Mouse (Mus musculus): ENCODE results near the gene Gtpbp4. TPM values are rescaled to one million over a fixed set of nuclear protein-coding genes. Genes with fewer than 3 reads are reported as not detected.
"Not testable (repeated sequence)": the region's sequence is repeated elsewhere in the genome, so short reads cannot be mapped to it uniquely, and the experiment has no call there.

Gene Gtpbp4
- polyA plus RNA-seq, 1 experiment, result 172 TPM

DNA sequence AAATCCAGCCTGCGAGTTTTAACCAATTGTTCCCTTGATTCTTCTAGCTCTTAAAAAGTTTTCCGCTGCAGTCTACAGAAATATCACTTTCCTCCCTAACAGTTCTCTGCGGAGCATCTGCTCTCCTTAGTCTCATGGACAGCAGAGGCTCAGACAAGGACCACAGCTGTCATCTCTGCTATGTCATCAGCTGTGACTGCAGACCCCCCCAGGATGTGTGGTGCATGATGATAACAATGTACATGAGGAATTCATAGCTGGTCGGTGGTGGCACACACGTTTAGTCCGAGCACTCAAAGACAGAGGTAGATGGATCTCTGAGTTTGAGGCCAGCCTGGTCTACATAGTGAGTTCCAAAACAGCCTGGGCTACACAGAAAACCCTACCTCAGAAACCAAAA, 36.3 kb downstream of the Gtpbp4 start:
- H3K36me3 ChIP-seq (ENCODE audit: control insufficient read depth, insufficient read depth, low read length, poor library complexity, severe bottlenecking); H3K27me3 ChIP-seq (ENCODE audit: control insufficient read depth, insufficient read depth, low read length, poor library complexity, severe bottlenecking); H3K9ac ChIP-seq (ENCODE audit: low read depth, poor library complexity, severe bottlenecking); H3K9me3 ChIP-seq (replicated peaks; ENCODE audit: control insufficient read depth, insufficient read depth, low read length, poor library complexity, severe bottlenecking); H3K4me1 ChIP-seq (ENCODE audit: control insufficient read depth, insufficient read depth, low read length); H3K27ac ChIP-seq (ENCODE audit: insufficient read depth, low read length); H3K4me3 ChIP-seq (ENCODE audit: low read depth, low read length): not testable (repeated sequence)

DNA sequence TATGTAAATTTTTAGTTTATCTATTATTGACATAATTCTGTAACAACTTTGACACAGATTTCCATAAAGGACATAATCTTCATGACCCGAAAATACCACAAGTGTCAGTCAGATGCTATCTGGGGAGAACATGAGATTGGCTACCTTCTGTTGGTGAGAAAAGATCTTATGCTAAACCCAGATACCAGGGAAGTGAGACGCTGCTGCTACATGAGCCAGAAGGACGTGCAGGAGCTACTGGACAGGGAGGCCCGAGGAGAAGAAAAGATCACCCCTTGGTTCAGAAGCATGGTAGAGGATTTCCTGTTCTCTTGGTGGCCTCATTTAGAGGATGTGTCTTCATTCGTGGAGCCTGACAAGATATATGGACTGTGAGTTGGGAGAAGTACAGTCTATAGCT, 36.8 kb downstream of the Gtpbp4 start:
- H3K4me3 ChIP-seq (ENCODE audit: low read depth, low read length); H3K9ac ChIP-seq (ENCODE audit: low read depth, poor library complexity, severe bottlenecking); H3K36me3 ChIP-seq (ENCODE audit: control insufficient read depth, insufficient read depth, low read length, poor library complexity, severe bottlenecking); H3K27me3 ChIP-seq (ENCODE audit: control insufficient read depth, insufficient read depth, low read length, poor library complexity, severe bottlenecking); H3K27ac ChIP-seq (ENCODE audit: insufficient read depth, low read length); H3K9me3 ChIP-seq (replicated peaks; ENCODE audit: control insufficient read depth, insufficient read depth, low read length, poor library complexity, severe bottlenecking); H3K4me1 ChIP-seq (ENCODE audit: control insufficient read depth, insufficient read depth, low read length): not testable (repeated sequence)

DNA sequence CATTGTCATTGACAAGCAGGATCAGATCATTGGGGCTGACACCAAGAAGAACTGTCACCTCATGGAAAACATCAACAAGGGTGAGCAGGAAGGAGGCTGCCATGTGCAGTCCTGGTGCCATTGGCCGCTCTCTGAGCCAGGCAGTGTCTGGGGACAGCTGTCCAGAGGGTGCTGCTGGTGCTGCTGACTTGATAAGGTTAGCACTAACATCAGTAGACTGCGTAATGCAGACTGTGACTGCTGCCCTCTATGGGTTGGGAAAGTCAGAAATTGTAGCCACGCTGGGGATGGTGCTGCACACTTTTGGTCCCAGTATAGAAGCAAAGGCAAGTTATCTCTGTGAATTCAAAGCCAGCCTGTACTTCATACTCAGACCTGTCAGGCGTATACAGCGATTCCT, 39.0 kb downstream of the Gtpbp4 start:
- not testable (repeated sequence) for H3K9ac ChIP-seq (ENCODE audit: low read depth, poor library complexity, severe bottlenecking); H3K4me3 ChIP-seq (ENCODE audit: low read depth, low read length); H3K4me1 ChIP-seq (ENCODE audit: control insufficient read depth, insufficient read depth, low read length); H3K27me3 ChIP-seq (ENCODE audit: control insufficient read depth, insufficient read depth, low read length, poor library complexity, severe bottlenecking); H3K36me3 ChIP-seq (ENCODE audit: control insufficient read depth, insufficient read depth, low read length, poor library complexity, severe bottlenecking); H3K27ac ChIP-seq (ENCODE audit: insufficient read depth, low read length); H3K9me3 ChIP-seq (replicated peaks; ENCODE audit: control insufficient read depth, insufficient read depth, low read length, poor library complexity, severe bottlenecking)

DNA sequence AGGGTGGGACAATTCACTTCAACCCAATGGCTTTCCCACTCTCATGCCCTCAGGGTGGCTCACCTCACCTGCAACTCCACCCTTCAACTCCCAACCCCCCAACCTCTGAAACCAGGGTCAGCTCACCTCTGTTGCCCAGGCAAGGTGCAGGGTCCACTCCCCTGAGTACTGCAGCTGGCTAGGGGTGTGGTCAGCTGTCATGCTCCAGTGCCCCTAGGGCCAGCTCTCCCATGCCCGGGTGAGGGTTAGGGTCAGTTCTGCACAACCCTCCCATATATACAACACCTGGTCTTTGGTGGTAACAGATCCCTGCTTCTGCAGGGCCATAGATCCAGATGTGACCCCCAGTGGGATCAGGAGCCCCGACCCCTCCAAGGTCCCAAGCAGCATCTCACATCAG, 40.8 kb downstream of the Gtpbp4 start:
- not testable (repeated sequence) for H3K9me3 ChIP-seq (replicated peaks; ENCODE audit: control insufficient read depth, insufficient read depth, low read length, poor library complexity, severe bottlenecking); H3K9ac ChIP-seq (ENCODE audit: low read depth, poor library complexity, severe bottlenecking); H3K4me3 ChIP-seq (ENCODE audit: low read depth, low read length); H3K4me1 ChIP-seq (ENCODE audit: control insufficient read depth, insufficient read depth, low read length); H3K27ac ChIP-seq (ENCODE audit: insufficient read depth, low read length); H3K27me3 ChIP-seq (ENCODE audit: control insufficient read depth, insufficient read depth, low read length, poor library complexity, severe bottlenecking); H3K36me3 ChIP-seq (ENCODE audit: control insufficient read depth, insufficient read depth, low read length, poor library complexity, severe bottlenecking)

DNA sequence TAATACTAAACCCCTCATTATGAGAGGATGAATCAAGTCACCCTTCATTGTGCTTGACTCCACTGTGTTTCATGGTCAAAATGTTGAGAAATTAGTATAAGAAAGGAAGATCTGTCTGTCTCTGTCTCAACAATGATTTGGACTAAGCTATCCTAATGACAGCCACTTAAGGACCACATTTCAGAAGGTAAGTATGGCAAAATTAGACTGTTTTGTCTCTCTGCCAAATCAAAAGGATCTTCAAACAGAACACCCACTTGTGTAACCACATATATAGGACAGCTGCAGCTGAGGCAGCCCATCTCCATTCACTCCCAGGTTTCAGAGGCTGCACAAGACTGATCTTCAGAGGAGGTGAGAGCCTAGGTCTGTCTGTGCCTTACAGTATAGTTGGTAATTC, 43.3 kb downstream of the Gtpbp4 start, which contains the start of gene Idi2:
TSS of gene Idi2 (plus strand) at position 301 of the 400 bp plus-strand sequence.
- not testable (repeated sequence) for H3K9me3 ChIP-seq (replicated peaks; ENCODE audit: control insufficient read depth, insufficient read depth, low read length, poor library complexity, severe bottlenecking); H3K9ac ChIP-seq (ENCODE audit: low read depth, poor library complexity, severe bottlenecking); H3K27me3 ChIP-seq (ENCODE audit: control insufficient read depth, insufficient read depth, low read length, poor library complexity, severe bottlenecking); H3K4me3 ChIP-seq (ENCODE audit: low read depth, low read length); H3K4me1 ChIP-seq (ENCODE audit: control insufficient read depth, insufficient read depth, low read length); H3K27ac ChIP-seq (ENCODE audit: insufficient read depth, low read length); H3K36me3 ChIP-seq (ENCODE audit: control insufficient read depth, insufficient read depth, low read length, poor library complexity, severe bottlenecking)

DNA sequence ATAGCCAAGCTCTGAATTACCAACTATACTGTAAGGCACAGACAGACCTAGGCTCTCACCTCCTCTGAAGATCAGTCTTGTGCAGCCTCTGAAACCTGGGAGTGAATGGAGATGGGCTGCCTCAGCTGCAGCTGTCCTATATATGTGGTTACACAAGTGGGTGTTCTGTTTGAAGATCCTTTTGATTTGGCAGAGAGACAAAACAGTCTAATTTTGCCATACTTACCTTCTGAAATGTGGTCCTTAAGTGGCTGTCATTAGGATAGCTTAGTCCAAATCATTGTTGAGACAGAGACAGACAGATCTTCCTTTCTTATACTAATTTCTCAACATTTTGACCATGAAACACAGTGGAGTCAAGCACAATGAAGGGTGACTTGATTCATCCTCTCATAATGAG, 47.8 kb downstream of the Gtpbp4 start, which contains the start of gene Gm9745:
TSS of gene Gm9745 (minus strand) at position 101 of the 400 bp plus-strand sequence.
- H3K27me3 ChIP-seq (ENCODE audit: control insufficient read depth, insufficient read depth, low read length, poor library complexity, severe bottlenecking); H3K4me1 ChIP-seq (ENCODE audit: control insufficient read depth, insufficient read depth, low read length); H3K4me3 ChIP-seq (ENCODE audit: low read depth, low read length); H3K36me3 ChIP-seq (ENCODE audit: control insufficient read depth, insufficient read depth, low read length, poor library complexity, severe bottlenecking); H3K9ac ChIP-seq (ENCODE audit: low read depth, poor library complexity, severe bottlenecking); H3K9me3 ChIP-seq (replicated peaks; ENCODE audit: control insufficient read depth, insufficient read depth, low read length, poor library complexity, severe bottlenecking); H3K27ac ChIP-seq (ENCODE audit: insufficient read depth, low read length): not testable (repeated sequence)

DNA sequence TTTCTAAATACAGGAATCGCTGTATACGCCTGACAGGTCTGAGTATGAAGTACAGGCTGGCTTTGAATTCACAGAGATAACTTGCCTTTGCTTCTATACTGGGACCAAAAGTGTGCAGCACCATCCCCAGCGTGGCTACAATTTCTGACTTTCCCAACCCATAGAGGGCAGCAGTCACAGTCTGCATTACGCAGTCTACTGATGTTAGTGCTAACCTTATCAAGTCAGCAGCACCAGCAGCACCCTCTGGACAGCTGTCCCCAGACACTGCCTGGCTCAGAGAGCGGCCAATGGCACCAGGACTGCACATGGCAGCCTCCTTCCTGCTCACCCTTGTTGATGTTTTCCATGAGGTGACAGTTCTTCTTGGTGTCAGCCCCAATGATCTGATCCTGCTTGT, 52.1 kb downstream of the Gtpbp4 start:
- not testable (repeated sequence) for H3K9me3 ChIP-seq (replicated peaks; ENCODE audit: control insufficient read depth, insufficient read depth, low read length, poor library complexity, severe bottlenecking); H3K27me3 ChIP-seq (ENCODE audit: control insufficient read depth, insufficient read depth, low read length, poor library complexity, severe bottlenecking); H3K4me1 ChIP-seq (ENCODE audit: control insufficient read depth, insufficient read depth, low read length); H3K9ac ChIP-seq (ENCODE audit: low read depth, poor library complexity, severe bottlenecking); H3K36me3 ChIP-seq (ENCODE audit: control insufficient read depth, insufficient read depth, low read length, poor library complexity, severe bottlenecking); H3K4me3 ChIP-seq (ENCODE audit: low read depth, low read length); H3K27ac ChIP-seq (ENCODE audit: insufficient read depth, low read length)

DNA sequence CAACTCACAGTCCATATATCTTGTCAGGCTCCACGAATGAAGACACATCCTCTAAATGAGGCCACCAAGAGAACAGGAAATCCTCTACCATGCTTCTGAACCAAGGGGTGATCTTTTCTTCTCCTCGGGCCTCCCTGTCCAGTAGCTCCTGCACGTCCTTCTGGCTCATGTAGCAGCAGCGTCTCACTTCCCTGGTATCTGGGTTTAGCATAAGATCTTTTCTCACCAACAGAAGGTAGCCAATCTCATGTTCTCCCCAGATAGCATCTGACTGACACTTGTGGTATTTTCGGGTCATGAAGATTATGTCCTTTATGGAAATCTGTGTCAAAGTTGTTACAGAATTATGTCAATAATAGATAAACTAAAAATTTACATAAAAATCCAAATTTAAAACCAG, 54.2 kb downstream of the Gtpbp4 start:
- H3K4me3 ChIP-seq (ENCODE audit: low read depth, low read length); H3K36me3 ChIP-seq (ENCODE audit: control insufficient read depth, insufficient read depth, low read length, poor library complexity, severe bottlenecking); H3K4me1 ChIP-seq (ENCODE audit: control insufficient read depth, insufficient read depth, low read length); H3K27me3 ChIP-seq (ENCODE audit: control insufficient read depth, insufficient read depth, low read length, poor library complexity, severe bottlenecking); H3K27ac ChIP-seq (ENCODE audit: insufficient read depth, low read length); H3K9me3 ChIP-seq (replicated peaks; ENCODE audit: control insufficient read depth, insufficient read depth, low read length, poor library complexity, severe bottlenecking); H3K9ac ChIP-seq (ENCODE audit: low read depth, poor library complexity, severe bottlenecking): not testable (repeated sequence)

DNA sequence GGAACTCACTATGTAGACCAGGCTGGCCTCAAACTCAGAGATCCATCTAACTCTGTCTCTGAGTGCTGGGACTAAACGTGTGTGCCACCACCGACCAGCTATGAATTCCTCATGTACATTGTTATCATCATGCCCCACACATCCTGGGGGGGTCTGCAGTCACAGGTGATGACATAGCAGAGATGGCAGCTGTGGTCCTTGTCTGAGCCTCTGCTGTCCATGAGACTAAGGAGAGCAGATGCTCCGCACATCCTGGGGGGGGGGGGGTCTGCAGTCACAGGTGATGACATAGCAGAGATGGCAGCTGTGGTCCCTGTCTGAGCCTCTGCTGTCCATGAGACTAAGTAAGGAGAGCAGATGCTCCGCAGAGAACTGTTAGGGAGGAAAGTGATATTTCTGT, 54.8 kb downstream of the Gtpbp4 start:
- not testable (repeated sequence) for H3K4me1 ChIP-seq (ENCODE audit: control insufficient read depth, insufficient read depth, low read length); H3K27me3 ChIP-seq (ENCODE audit: control insufficient read depth, insufficient read depth, low read length, poor library complexity, severe bottlenecking); H3K4me3 ChIP-seq (ENCODE audit: low read depth, low read length); H3K9ac ChIP-seq (ENCODE audit: low read depth, poor library complexity, severe bottlenecking); H3K9me3 ChIP-seq (replicated peaks; ENCODE audit: control insufficient read depth, insufficient read depth, low read length, poor library complexity, severe bottlenecking); H3K36me3 ChIP-seq (ENCODE audit: control insufficient read depth, insufficient read depth, low read length, poor library complexity, severe bottlenecking); H3K27ac ChIP-seq (ENCODE audit: insufficient read depth, low read length)
